Mouse (Mus musculus) left cerebral cortex, adult 8-10 months (tissue): Measurements from ENCODE around the gene Gas7. TPM values are rescaled to one million over a fixed set of nuclear protein-coding genes. Genes with fewer than 3 reads are reported as not detected.
A peak's percentile ranks its signal among the peaks of the same experiment; 100 is the strongest.

Experiments used
- DNase-seq, 2 experiments: peaks; one replicate each; pipeline ENCODE4 v3.0.0; 2022; ENCODE audit warnings: low spot score in 2 of 2
- total RNA-seq, 4 experiments: library from RNA; stranded (reverse); gene quantifications; 2 replicates each; pipeline ENCODE4 v1.2.4; 2022

The Gas7 gene
- total RNA-seq, 4 experiments from 2014 or later: 532 to 564 (median 545) TPM

DNA sequence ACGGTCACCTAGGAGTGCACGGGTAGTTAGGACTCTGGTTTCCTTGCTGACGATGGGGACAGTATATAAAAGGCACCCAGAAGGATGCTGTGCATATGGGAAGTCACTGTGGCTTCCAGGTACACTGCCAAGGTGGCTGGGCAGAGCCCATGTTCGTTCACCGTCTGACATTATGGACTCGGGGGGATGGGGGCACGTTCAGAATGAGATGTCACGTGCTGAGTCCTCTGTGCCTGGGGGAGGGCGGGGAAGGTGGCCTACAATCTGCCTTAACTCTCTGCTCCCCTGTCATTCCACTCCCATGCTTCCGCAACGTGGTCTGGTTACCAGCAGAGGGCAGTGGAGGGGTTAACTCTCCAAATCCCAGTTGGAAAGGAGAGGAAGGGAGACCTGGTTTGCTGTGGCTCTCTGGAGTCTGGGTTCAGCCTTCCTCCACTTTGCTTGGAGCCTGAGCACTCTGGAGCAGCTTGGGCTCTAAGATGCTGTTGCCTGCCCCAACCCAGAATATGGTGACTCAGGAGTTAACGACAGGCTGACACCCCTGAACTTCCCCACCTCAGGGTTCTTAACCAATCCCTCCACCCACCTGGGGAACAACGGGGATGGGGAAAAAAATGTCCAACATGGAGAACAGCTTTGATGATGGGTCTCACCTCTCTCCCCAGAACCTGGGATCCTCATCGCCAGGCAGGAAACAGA lies 197.1 kb downstream of the Gas7 start:
- DNase-seq: peak in 1 of 2 experiments; percentile 55

DNA sequence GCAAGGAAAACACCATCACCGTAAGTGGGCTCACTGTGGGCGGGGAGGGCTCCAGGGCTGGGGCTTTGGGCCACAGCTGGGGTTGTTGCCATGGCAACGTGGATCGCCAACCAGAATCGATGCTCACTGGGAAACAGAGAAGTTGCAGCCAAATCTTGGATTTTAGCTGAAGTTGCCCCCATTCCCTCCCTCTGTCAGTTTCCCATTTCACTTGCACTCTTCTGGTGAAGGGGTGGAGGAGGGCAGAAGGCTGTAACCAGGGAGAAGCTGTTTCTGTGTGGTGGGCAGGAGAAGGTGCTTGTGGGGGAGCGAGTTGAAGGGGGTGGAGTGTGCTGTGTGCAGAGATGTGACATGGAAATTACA lies 197.6 kb downstream of the Gas7 start:
- no peak for DNase-seq

DNA sequence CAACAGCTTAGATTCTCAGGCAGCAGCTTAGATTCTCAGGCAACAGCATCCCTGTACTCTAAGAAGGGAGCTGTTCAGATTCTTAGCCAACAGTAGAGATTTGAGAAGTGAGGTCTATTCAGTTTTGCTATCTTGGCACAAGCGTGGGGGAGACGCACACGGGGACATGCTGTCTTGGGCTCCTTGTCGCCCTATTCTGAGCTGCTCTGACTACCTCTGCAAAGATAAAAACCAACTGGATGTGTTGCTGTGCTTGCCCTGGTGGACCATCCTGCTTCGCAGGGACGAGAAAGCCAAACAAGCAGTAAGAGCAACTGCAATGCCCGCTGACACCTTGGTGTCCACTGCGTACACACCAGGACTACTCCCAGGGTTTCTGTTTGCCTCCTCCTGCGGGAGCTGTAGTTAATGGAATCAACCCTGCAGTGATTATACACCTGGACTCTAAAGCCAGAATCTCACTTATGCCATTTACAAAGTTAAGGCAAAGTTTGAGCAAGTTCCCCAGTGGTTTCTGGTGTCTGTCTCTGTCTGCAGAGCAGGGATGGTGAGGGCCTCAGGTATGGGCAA lies 198.4 kb downstream of the Gas7 start:
- DNase-seq: no peak

DNA sequence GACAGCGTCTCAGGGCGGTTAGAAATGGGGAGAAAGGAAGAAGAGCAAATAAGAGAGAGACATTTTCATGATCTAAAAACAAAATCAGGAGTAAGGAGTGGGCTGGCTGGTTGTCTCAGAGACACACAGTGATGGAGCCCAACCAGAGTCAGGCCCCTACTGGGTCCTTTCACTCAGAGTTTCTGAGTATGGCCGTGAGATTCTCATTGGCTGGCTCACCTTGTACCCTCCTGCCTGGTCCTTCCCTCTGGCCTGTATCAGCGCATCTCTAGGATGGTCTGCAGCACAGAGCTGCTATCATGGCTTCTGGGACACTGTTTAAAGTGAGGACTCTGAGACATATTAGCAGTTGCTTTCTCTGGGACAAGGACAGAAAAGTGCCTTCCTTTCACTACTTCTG lies 199.3 kb downstream of the Gas7 start:
- no peak for DNase-seq

DNA sequence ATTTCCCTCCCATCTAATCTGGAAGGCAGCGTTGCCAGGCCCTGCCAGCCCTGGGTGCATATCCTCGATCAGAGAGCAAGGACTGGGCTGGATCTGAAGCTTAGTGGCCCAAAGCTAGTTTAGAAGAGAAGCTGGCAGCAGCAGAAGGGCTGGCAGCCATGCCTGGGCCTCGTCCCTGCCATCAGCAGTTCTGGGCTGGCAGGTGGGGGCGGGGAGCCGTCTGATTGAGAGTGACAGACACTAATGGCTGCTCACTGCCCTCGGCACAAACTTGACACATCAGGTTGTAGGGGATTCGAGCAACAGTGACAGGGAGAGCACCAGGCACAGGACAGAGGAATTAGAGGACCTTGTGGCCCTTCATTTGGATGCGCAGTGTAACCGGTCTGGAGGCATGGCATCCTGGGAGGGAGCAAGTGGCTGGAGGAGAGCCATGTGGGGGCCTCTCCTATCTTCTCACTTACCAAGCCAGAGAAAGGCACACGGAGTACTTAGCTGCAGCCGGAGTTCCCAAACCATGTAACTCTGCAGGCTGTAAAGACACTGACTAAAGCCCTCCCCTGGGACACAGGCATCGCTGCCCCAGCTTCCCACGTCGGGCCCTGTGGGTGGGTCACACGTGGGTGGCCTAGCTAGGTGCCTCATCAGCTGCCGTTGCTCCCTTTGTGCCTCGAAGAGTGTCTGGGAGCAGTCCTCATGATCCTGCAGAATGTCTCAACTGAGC lies 200.2 kb downstream of the Gas7 start:
- no peak for DNase-seq

DNA sequence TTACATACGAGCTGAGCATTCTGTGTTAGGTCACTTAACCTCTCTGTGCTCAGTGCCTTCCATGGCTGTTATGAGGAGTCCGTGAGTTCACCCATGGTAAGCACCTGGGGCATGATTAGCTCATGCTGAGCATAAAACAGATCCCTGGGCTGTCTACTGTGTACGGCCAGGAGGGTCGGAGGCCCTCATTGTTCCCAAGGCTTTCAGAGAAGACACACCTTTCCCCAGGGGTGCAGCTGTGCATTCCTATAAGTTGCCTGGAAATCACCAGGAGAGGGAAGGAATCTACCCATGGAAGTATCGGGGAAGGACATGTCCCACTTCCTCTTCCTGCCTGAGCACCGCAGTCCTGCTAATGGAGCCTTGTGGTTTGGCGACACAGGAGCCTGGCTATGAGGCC lies 201.1 kb downstream of the Gas7 start:
- no peak for DNase-seq

DNA sequence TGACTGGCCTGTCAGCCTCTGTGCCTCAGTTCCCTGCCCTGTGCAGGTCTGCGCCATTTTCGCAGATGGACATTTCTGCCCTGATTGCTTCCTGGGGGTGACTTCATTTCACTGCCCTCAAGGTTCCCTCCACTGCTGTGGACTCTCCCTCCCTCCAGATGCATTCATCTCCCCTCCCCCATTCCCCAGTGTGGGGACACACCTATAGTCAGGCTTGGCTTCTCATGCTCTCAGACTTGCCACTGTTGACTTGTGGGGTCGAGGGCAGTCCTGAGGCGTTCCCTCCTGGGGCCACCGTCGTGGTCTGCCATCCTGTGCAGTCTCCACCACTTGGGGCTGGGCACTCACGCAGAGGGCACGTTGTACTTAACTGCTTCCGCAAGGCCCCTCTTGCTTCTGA lies 201.6 kb downstream of the Gas7 start:
- DNase-seq: no peak

DNA sequence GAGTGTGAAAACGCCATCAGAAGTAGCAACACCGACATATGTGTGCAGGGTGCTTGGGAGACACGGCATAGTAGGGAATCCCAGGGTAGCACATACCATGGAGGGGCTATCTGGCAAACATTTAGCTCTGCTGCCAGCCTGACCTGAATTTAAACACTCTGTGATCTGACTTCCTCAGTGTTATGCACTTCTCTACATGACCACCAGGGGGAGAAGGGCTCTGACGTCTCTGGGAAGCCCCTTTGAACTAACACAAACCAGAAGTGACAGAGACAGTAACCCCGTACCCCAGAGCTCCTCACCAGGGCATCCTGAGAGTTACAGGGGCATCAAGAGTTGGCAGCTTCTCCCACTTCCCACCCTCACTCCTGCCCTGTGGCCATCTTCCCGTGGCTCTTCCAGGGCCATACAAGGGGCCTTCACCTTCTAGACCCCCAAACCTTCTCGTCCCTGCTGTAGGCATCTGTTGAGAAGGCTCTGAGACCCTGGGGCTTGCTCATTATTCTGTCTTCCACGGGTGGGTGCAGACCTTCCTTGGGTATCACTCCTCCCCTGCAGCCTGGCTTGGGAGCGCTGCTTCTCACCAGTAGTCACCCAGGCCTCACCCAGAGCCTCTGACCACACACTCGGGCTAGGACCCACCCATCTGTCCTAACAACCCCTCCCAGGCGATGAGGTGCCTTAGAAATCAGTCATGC lies 202.6 kb downstream of the Gas7 start:
- DNase-seq: no peak

DNA sequence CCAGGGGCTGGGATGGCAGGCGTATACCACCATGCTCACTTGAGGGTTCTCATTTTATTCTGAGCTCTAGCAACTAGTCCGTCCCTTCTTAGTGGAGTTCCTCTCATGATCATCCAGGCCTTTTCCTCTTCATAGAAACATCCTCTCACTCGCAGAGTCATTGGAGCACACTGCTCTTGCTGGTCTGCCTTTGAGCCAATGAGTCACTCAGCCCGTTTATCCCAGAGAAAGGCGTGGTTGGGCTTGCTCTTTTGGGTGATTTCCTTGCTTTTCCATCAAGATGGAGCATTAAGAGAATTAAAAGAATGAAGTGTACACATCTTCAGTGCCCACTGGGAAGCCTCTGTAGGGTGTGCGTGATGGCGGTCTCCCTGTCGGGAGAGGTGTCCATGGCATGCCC lies 206.2 kb downstream of the Gas7 start:
- no peak for DNase-seq

DNA sequence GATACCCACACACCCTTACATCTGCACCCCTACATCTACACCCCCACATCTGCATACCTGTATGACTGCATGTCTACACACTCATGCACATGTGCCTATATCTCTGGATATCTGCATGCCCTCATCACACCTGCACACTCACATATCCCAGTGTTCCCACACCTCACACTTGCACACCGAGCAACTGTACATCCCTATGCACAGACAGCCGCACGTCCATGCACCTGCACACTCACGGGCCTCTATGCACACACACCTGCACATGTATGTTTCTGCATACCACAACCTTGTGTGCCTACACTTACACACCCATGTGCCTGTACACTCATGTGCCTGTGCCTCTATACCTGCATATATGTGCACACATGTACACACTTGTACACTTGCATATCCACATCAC lies 208.2 kb downstream of the Gas7 start:
- no peak for DNase-seq

DNA sequence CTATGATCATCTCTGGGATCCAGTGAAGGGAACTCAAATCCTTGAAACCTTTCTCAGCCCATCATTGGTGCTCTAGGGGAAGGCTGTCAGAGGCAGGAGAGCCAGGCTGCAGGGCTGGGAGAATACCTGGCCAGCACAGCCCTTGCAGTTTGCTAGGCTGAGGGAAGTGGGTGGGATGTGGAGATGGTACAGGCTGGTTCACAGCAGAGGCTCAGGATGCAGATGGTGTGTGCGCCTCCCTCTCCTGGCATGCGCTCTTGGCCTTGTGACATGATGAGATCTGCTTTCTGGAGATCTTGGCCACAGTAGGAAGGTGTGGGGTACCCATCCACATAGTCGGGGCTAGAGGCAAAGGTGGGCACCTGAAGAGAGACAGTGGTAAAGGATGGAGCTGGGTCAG lies 209.0 kb downstream of the Gas7 start:
- peak in 1 of 2 experiments; percentile 87 for DNase-seq

DNA sequence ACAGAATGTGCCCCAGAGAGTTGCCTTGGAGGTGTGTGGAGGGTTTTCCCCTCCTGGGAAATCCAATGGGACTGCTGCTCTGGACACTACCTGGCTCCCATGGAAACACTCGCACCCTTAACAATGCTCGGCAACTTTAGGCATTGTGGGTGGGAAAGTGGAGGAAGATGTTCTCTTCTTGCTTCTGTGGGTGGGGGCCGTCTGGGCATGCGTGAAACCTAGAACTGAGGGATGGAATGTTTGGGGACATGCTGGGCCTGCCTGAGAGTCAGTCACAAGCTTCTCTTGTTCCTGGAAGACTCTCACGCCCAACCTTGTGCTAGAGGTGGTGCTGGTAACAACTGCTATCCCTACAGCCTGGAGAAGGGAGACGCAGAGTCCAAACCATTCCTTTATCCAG lies 209.7 kb downstream of the Gas7 start:
- DNase-seq: peak in 1 of 2 experiments; percentile 71

DNA sequence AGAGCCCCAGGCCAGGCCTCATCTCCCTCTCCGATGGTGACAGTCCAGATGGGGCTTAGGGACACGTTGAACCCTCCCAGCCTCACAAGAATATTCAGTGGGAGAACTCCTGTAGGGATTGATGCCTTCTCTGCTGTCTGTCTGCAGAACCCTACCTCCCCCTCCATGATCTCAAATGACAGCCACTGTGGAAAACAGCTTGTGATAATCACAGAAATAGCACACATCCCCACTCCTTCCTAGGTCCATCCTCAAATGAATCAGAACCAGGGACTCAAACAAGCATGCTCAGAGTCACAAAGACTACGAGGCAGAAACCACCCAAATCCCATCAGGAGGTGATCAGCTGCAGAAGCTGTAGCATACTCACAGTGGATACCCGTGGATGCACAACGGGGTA lies 210.9 kb downstream of the Gas7 start:
- DNase-seq: no peak

DNA sequence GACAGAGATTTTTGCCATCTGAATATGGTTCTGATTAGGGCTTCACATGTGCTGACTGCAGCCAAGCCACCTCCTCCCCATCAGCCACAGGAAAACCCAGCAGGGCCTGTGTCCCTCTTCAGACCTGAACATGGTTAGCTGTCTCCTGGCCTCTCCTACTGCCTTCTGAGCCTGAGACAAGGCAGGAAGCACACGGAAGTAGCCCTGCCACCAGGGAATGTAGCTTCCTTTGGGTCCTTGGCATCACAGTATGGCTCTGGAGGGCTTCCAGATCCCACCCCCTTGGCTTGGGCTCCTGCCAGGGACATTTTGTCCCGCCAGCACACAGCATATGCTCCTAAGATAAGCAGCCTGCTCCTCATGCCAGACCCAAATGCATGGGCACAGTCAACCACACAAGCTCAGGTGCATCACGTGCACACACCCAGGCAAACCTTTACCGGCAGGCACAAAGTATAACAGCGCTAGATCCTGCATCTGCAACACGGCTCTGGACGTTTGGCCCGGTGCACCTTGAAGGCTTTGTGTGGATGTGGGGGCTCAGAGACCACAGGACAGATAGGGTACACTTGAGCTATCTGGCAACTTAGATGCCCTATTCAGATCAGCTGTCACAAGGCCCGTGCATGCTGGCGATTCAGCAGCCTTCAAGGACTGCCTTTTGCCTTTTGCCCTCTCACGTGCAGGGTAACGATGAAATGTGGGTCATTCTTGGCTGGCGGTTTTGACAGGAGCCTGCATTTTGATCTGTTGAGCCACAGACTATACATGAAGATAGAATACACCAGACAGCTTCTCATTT lies 212.5 kb downstream of the Gas7 start:
- DNase-seq: peak; percentile 71 to 86

DNA sequence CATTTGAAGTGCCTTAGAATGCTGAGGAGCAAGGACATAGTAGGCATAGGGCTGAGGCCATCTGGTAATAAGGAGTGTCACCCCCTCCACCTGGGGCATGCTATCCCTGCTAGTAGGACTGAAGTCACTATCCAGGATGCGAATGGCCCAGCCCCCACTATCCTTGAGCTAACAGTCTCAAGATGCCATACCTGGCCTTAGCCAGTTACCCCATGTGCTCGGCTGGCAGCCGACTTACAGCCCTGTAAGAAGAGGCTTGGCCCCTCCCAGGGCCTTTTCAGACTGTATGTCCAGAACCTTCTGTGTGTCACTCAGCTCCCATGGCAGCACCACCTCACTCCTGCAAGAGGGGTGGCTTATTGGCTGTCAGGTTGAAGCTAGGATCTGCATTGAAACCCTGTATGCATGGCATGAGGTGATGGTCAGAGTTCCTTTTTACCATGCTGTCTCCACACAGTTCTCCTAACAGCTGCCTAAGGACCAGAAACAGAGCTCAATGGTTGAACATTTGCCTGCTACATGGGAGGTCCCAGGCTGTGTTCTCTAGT lies 213.3 kb downstream of the Gas7 start:
- DNase-seq: no peak

DNA sequence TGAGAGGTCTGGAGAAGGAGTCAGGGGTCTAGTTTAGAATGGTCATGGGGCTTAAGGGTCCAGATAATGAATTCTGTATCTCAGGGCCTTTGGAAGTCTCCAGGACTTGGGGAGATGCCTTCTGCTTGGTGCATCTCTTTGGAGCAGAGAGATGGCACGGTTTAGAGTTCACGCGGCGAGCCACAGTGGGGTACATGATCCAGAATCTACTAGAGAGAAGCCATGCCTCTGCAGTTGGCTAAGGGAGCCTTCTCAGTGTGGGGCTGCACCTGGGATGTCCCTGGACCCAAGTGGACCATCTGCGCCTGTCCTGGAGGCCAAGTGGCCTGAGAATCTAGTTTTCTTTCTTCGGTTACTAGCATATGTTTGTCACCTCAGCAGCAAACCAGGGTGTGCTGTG lies 214.8 kb downstream of the Gas7 start:
- DNase-seq: no peak

DNA sequence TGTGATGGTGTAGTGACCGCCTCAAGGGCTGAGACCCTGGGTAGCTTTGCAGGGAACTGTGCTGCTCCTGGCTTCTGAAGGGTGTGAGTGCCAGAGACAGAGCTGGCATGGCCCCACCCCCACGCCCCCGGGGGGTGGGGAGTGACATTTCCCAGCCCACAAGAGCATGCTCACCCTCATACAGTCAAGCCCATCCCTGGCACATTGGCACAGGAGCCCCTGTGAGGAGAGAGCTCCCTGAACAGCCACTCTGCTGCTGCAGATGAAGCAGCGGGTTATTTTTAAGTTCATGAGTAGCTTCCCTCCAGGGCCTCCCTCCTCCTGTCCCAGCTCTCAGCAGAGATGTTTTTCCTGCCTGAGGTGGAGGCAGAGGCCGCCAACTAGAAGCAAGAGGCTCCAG lies 216.9 kb downstream of the Gas7 start:
- peak in 1 of 2 experiments; percentile 75 for DNase-seq

DNA sequence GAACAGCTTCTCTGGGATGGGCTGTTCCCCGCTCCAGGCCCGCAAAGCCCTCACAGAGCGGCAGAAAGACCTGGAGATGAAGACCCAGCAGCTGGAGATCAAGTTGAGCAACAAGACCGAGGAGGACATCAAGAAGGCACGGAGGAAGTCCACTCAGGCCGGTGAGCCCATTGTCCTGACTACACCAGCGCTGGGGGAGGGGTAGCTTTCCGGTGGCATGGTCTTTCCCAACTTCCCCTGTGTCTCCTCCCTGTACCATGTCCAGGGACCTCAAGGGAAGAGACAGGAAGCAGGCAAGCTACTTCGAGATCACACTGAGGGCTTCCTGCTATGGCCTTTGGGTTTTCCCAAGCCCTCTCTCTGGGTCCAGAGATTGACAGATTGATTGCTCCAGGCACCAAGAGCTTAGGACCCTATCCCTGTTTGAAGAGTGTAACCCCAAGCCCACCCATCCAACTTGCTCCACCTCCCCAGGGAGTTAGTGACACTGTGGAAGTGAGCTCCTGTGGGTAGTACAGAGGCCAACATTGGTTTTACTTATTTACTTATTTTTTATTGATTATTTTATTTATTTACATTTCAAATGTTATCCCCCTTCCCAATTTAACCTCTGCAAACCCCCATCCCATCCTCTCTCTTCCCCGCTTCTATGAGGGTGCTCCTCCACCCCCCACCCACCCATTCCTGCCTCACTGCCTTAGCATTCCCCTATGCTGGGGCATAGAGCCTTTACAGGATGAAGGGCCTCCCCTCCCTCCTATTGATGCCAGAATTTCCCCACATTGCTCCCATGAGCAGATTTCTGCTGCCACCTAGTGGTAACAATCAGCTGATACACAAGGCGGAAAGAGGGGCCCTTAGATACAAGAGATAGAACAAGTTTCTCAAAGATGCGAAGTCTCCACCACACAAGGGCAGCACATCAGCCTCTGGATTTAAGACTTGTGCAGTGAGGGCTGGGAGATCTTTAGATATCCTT lies 220.6 kb downstream of the Gas7 start:
- no peak for DNase-seq

DNA sequence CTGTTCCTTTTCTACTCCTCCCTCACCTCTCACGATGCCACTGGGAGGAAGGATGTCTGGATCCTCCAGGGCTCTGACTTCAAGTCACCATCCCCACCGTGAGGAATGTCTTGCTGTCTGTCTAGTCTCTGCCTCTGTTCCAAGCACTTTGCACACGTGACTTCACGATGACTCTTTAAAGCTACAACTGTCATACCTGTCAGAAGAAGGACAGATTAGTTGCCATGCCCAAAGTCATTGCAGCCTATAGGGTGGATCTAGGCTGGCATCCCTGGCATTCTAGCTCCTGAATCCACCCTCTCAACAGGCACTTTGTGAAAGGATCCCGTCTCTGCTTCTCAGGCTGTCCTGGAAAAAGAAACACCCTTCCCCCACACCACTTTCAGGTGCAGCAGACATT lies 224.1 kb downstream of the Gas7 start:
- no peak for DNase-seq

DNA sequence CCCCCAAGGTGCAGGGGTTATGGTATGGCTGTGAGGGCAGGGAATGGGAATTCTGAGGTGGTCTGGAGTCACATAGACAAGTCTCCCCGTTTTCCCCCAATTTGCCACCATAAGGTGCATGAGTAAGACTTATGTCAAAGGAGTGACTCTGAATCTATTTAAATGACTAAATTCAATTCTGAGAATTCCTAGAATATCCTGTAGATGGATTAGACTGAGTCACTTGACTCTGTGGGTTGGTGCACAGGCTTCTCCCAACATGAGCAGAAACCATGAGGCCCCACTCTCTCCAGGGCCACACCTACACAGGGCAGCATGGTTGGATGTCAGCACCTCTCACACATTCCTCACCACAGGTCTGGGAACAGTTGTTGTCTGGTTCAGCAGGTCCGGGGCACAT lies 224.7 kb downstream of the Gas7 start:
- DNase-seq: no peak
